Mouse (Mus musculus) ZHBTc4 (cell line): Measurements from ENCODE around the gene Sept14.

Source experiments
- DNase-seq: peaks from one replicate; pipeline ENCODE4 v3.0.0-alpha.2; 2011; ENCODE audit warnings: low read depth, low spot score

Sept14 gene

GRCm38 (mm10) chr5:129669453-129670035, 38.8 kb downstream of the Sept14 start:
- DNase-seq: no peak

- DNase-seq: no peak
Measured at GRCm38 (mm10) chr5:129667851-129668250, 40.5 kb downstream of the Sept14 start.

- no peak for DNase-seq
Measured at GRCm38 (mm10) chr5:129666271-129666909, 41.9 kb downstream of the Sept14 start.

- no peak for DNase-seq
Measured at GRCm38 (mm10) chr5:129664090-129664489, 44.2 kb downstream of the Sept14 start.

GRCm38 (mm10) chr5:129657931-129658330, 50.4 kb downstream of the Sept14 start:
- DNase-seq: peak; percentile 67

- DNase-seq: peak; percentile 53
Measured at GRCm38 (mm10) chr5:129657016-129657415, 51.3 kb downstream of the Sept14 start.

- no peak for DNase-seq
Measured at GRCm38 (mm10) chr5:129650858-129651257, 57.5 kb downstream of the Sept14 start.
